Mouse (Mus musculus) limb, embryonic 14.5 days (tissue): ENCODE results near the gene Cda. TPM values are rescaled to one million over a fixed set of nuclear protein-coding genes. Genes with fewer than 3 reads are reported as not detected.

Source experiments
- ATAC-seq: fragments of 200-750 bp; cut with Nextera tagmentation; 2 replicates; pipeline ENCODE4 v1.8.0; 2017; ENCODE audit warnings: low read depth, moderate number of reproducible peaks, moderate TSS enrichment; ENCODE audit not compliant: low FRiP score
- DNase-seq: peaks from one replicate; pipeline ENCODE4 v3.0.0-alpha.2; 2015; ENCODE audit warnings: low spot score
- H3K27ac ChIP-seq: fragments of 300-500 bp; sonication (generic); replicated peaks from 2 replicates; pipeline ENCODE4 v1.5.1; 2014; ENCODE audit warnings: low read depth, mild to moderate bottlenecking, low read length, moderate library complexity, mixed read lengths
- H3K27me3 ChIP-seq: fragments of 300-500 bp; sonication (generic); 2 replicates; pipeline ENCODE4 v1.6.1; 2014; ENCODE audit warnings: low read length, mixed read lengths; ENCODE audit not compliant: control insufficient read depth, insufficient read depth
- H3K36me3 ChIP-seq: fragments of 300-500 bp; sonication (generic); 2 replicates; pipeline ENCODE4 v1.6.1; 2014; ENCODE audit warnings: mild to moderate bottlenecking, low read length, moderate library complexity, mixed read lengths; ENCODE audit not compliant: control insufficient read depth, insufficient read depth
- H3K4me1 ChIP-seq: fragments of 300-500 bp; sonication (generic); 2 replicates; pipeline ENCODE4 v1.6.1; 2014; ENCODE audit warnings: antibody characterized with exemption, low read length, mixed read lengths; ENCODE audit not compliant: control insufficient read depth, insufficient read depth
- H3K4me2 ChIP-seq: fragments of 300-500 bp; sonication (generic); replicated peaks from 2 replicates; pipeline ENCODE4 v1.6.1; 2014; ENCODE audit warnings: low read depth, mild to moderate bottlenecking, low read length, moderate library complexity; ENCODE audit not compliant: severe bottlenecking
- H3K4me3 ChIP-seq: fragments of 300-500 bp; sonication (generic); replicated peaks from 2 replicates; pipeline ENCODE4 v1.5.1; 2014; ENCODE audit warnings: low read length
- H3K9ac ChIP-seq: fragments of 300-500 bp; sonication (generic); 2 replicates; pipeline ENCODE4 v1.6.1; 2014; ENCODE audit warnings: mild to moderate bottlenecking, low read depth, low read length, moderate library complexity; ENCODE audit not compliant: severe bottlenecking
- H3K9me3 ChIP-seq: fragments of 300-500 bp; sonication (generic); 2 replicates; pipeline ENCODE4 v1.6.1; 2016; ENCODE audit warnings: low read length; ENCODE audit not compliant: control insufficient read depth
- POLR2A ChIP-seq: fragments of 200-500 bp; IDR thresholded peaks from 2 replicates; pipeline ENCODE4 v1.8.0; 2012; ENCODE audit warnings: inconsistent platforms, mild to moderate bottlenecking, moderate library complexity, borderline replicate concordance; ENCODE audit not compliant: insufficient read depth, insufficient read length; ENCODE audit errors: extremely low read depth
- WGBS: fragments of 180-500 bp; shearing (Covaris S2); extraction: QIAGEN DNeasy Blood & Tissue Kit; methylation state at CpG from one replicate; pipeline ENCODE4 v1.1.7; 2014; 5-methylcytosine and 5-hydroxymethylcytosine counted together
- polyA plus RNA-seq, 2 experiments: library from polyadenylated mRNA; depleted of rRNA in 1 of 2; stranded (reverse) in 1 of 2; unstranded in 1 of 2; fragments of >200 nt; fragmentation: Nextera tagmentation in 1 of 2; extraction: Ambion mirVana in 1 of 2; gene quantifications; 2 replicates each; pipeline versions ENCODE4 v1.2.1 to v1.2.3; 2012 to 2014

Gene Cda
- polyA plus RNA-seq, 2 experiments, result 4.6 to 6.8 TPM

DNA sequence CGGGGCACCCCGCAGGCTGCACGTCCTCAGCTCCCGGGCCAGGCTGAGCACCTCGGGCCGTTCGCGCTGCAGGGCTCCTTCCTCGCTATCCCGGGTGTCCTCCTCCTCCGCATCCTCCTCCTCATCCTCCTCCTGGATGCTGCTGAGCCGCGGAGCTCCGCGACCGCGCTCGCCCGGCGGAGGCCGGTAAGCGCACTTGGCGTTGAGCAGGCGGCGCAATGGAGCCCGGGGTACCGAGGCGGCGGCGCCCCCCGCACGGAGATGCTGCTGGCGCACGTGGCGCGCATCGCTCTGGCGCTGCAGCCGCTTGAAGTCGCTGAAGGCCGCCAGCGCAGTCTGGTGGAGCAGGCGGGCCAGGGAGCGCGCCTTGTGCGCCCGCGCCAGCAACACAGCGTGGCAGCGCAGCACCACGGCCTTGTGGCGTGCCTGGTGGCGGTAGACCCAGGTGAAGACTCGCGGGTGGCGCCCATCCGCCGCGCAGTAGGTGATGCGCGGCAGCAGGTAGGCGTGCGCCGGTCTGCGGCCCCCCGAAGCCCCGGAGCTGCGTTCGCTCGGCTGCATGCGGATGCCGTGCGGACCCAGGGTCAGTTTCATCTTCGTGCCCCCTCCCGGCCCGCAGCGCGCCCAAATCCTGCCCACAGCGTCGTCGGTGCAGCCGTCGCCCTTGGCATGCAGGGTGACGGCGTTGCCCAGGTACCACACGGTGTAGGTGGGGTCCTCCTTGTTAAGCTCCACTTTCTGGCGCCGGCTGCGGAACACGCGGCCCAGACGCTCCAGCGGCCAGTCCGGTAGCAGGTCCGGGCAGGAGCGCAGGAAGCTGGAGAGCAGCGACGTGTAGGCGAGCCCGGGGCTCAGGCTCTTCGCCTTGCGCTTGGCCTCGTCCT lies 27.5 kb upstream of the Cda start:
- H3K4me1 ChIP-seq, result peaks cover 6% of the 10 kb centered on the region; the same call in 1 of the 2 replicates
- WGBS, result under 1% methylated on average over 66 of the region's 103 CpGs
- H3K27ac ChIP-seq, result no peak overlapping the region
- H3K4me3 ChIP-seq, result peak overlapping the region; percentile 35
- no peak for ATAC-seq
- no peaks in the 10 kb centered on the region for H3K9me3 ChIP-seq
- peaks cover 74% of the 10 kb centered on the region for H3K27me3 ChIP-seq
- no peak for DNase-seq
- peak overlapping the region; percentile 52 for H3K4me2 ChIP-seq
- H3K9ac ChIP-seq, result no peak overlapping the region
- no peaks in the 10 kb centered on the region for H3K36me3 ChIP-seq
- no peak for TF ChIP-seq POLR2A

DNA sequence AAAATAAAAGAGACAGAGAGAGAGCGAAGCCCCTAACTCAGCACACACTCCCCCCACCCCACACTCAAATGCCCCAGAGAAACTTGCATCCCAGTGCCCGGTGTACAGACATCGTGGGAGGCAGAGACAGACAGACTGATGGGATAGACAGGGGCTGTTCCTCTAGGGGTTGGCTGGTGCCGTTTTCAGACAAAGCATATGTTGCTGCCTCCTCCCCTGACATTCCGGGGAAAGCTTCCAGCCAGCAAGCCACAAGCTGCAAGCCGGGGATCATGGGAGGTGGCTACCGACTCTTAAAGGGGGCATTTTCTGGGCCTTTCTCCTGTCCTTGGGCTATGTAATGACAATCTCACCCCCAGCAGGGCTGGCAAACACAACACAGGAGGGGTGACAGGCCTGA lies 25.9 kb upstream of the Cda start:
- Histone ChIP-seq H3K27me3 (peaks cover 66% of the 10 kb centered on the region), H3K27ac (no peak overlapping the region), H3K9ac (no peak overlapping the region), H3K9me3 (no peaks in the 10 kb centered on the region), H3K36me3 (no peaks in the 10 kb centered on the region), H3K4me1 (peaks cover 6% of the 10 kb centered on the region; the same call in 1 of the 2 replicates), H3K4me3 (no peak overlapping the region), H3K4me2 (no peak overlapping the region)
- DNase-seq (no peak), ATAC-seq (no peak)
- WGBS, result 58% methylated on average over 7 of the region's 7 CpGs
- no peak for TF ChIP-seq POLR2A

DNA sequence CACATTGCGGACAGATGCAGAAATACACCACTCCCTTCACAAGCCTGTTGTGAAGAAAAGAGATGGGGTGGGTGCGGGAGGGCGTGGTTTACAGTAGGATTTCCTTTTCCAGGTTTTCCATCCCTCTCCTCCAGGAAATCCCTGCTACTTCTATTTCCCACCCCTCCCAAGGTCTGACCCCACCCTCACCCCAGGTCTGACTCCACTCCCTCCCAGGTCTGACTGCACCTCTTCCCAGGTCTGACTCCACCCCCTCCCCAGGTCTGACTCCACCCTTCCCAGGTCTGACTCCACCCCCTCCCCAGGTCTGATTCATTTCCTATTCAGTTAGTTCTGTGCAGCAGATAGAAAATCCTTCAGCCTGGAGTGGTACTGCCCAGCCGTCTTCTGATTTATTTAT lies 16.0 kb upstream of the Cda start:
- no peaks in the 10 kb centered on the region for H3K4me1 ChIP-seq
- no peak for ATAC-seq
- no peak overlapping the region for H3K4me2 ChIP-seq
- no peaks in the 10 kb centered on the region for H3K27me3 ChIP-seq
- H3K9ac ChIP-seq, result no peak overlapping the region
- no peak for DNase-seq
- TF ChIP-seq POLR2A, result no peak
- H3K27ac ChIP-seq, result no peak overlapping the region
- H3K4me3 ChIP-seq, result no peak overlapping the region
- no peaks in the 10 kb centered on the region for H3K9me3 ChIP-seq
- H3K36me3 ChIP-seq, result no peaks in the 10 kb centered on the region
- 58% methylated on average over 4 of the region's 4 CpGs for WGBS

DNA sequence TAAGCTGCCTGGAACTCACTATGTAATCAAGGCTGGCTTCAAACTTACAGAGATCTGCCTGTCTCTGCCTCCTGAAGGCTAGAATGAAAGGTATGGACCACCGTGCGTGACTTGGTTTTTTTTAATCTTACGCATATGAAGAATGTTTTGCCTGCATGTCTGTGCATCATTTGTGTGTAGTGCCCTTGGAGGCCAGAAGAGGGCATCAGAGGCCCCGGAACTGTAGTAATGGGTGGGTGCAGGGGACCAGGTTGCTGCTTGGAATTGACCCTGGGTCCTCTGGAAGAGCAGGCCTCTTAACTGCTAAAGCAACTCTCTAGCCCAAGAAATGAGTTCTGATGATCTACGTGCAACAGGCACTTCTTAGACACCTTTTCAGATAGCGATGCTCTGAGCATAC lies 14.7 kb upstream of the Cda start:
- H3K4me3 ChIP-seq, result no peak overlapping the region
- H3K27ac ChIP-seq, result no peak overlapping the region
- WGBS, result 71% methylated on average over 6 of the region's 6 CpGs
- DNase-seq (no peak), ATAC-seq (no peak)
- H3K9ac ChIP-seq, result no peak overlapping the region
- H3K9me3 ChIP-seq, result no peaks in the 10 kb centered on the region
- H3K36me3 ChIP-seq, result no peaks in the 10 kb centered on the region
- H3K27me3 ChIP-seq, result no peaks in the 10 kb centered on the region
- no peak for TF ChIP-seq POLR2A
- no peak overlapping the region for H3K4me2 ChIP-seq
- no peaks in the 10 kb centered on the region for H3K4me1 ChIP-seq

DNA sequence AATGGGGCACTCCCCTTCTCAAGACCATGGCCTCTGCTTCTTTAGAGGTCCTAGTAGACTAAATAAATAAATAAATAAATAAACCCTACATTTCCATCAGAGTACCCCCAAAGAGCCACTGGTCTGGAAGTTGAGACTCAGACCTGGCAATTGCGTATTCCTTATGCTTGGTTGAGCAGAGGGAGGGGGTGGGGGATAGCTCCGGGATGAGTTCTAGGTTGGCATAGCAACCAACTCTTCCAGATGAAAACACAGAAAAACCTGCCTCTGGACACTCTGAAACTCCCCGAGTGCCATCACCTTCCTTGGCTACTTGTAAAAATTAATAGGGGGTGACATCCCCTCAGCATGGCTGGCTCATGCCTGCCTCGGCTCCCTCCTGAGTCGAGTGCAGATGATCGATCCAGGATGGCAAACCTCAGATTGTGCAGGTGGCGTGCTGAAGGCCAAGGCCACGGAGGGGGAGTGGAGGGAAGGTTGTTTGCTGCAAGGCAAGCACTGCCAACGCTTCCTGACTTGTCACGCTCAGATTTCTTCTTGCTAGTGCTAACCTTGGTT lies 12.4 kb upstream of the Cda start:
- WGBS, result 54% methylated on average over 10 of the region's 10 CpGs
- no peaks in the 10 kb centered on the region for H3K36me3 ChIP-seq
- no peak for DNase-seq

More for the DNA sequence above, 12.4 kb upstream of the Cda start:
- Histone ChIP-seq H3K9ac (no peak overlapping the region), H3K4me1 (no peaks in the 10 kb centered on the region), H3K27me3 (no peaks in the 10 kb centered on the region), H3K4me2 (no peak overlapping the region), H3K9me3 (no peaks in the 10 kb centered on the region), H3K27ac (no peak overlapping the region), H3K4me3 (no peak overlapping the region)
- no peak for TF ChIP-seq POLR2A
- no peak for ATAC-seq
